Mouse (Mus musculus) ZHBTc4 (cell line): ENCODE measurements around the gene 9630041A04Rik.

Source experiments
- DNase-seq: peaks from one replicate; pipeline ENCODE4 v3.0.0-alpha.2; 2011; ENCODE audit warnings: low read depth, low spot score

The 9630041A04Rik gene

GRCm38 (mm10) chr9:101861596-101862471, at the start of gene 9630041A04Rik:
9630041A04Rik (plus strand) TSS chr9:101861841.
- DNase-seq = no peak

GRCm38 (mm10) chr9:101823896-101824295, 37.7 kb upstream of the 9630041A04Rik start:
- DNase-seq = no peak

GRCm38 (mm10) chr9:101825626-101826025, 36.0 kb upstream of the 9630041A04Rik start:
- no peak for DNase-seq

- no peak for DNase-seq
Observed at GRCm38 (mm10) chr9:101833619-101834018, 28.0 kb upstream of the 9630041A04Rik start.

DNA sequence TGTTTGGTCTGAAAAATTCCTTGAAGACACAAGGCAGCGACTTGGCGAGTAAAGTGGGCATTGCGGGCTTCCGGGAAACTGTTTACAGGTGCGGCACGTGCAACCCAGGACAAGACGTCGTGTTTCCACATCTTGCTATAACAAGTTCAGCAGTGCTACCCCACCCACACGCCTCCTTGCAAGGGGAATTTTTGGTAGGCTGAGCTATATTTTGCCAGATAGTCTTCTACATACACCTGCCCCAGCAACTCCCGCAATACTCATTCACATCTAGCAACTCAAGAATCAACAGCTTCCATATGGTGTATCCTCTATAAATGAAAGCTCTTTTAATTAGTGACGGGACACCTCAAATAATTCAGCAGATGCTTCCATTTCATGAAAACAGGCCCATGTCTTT, 20.5 kb upstream of the 9630041A04Rik start:
- no peak for DNase-seq

GRCm38 (mm10) chr9:101843893-101844292, 17.7 kb upstream of the 9630041A04Rik start:
- DNase-seq = no peak

GRCm38 (mm10) chr9:101845691-101846090, 15.9 kb upstream of the 9630041A04Rik start:
- no peak for DNase-seq

DNA sequence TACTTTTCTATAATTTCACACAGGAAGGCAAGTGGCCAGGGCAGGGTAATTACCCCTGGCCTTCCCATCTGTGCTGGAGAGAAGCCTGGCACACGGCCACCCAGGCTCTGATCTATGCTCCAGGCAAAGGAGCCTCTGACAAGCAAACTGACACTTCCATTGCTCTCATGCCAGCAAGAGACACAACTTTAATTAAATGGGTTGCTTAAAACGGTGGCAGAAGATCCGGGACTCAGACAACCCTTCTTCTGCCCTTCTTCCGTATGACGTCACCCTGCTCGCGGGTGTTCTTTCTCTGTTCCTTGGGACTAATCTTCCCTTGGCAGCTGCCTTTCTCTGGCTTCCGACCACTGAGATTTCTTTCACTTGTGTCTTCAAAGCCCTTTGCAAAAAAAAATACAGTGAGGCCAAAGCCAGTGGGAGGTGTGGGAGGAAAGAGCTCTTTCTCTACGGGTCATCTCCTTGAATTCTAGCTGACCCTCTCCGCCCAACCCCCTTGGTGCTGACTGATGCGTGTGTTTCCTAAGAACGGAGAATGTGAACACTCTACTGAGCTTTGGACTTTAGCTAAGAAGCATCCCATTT, 932 bp downstream of the 9630041A04Rik start:
- no peak for DNase-seq

- no peak for DNase-seq
Observed at GRCm38 (mm10) chr9:101863130-101863529, 1.5 kb downstream of the 9630041A04Rik start.

DNA sequence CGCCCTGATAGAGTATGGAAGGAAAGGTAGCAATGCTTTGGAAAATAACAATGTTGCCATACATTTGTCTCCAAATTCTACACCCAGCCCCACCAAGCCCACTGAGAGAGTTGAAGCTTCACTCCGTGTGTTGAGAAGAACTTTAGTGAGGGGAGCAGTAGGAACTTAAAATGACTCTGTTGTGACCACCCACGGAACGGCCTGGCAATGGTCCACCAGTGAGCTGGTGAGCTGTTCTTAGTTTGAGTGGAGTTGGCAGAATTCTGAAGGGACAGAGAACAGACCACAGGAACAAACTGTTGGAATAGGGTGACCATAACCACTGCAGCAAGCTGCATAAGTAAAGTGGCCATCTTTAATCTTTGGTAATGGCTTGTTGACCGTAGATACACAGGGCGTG, 7.0 kb downstream of the 9630041A04Rik start:
- no peak for DNase-seq

- DNase-seq = no peak
Observed at GRCm38 (mm10) chr9:101870034-101870433, 8.4 kb downstream of the 9630041A04Rik start.

GRCm38 (mm10) chr9:101875306-101875705, 13.7 kb downstream of the 9630041A04Rik start:
- no peak for DNase-seq

- DNase-seq = no peak
Observed at GRCm38 (mm10) chr9:101877109-101877987, 15.7 kb downstream of the 9630041A04Rik start.

GRCm38 (mm10) chr9:101883295-101883694, 21.7 kb downstream of the 9630041A04Rik start:
- DNase-seq = no peak

GRCm38 (mm10) chr9:101897851-101898250, 36.2 kb downstream of the 9630041A04Rik start:
- DNase-seq = no peak

DNA sequence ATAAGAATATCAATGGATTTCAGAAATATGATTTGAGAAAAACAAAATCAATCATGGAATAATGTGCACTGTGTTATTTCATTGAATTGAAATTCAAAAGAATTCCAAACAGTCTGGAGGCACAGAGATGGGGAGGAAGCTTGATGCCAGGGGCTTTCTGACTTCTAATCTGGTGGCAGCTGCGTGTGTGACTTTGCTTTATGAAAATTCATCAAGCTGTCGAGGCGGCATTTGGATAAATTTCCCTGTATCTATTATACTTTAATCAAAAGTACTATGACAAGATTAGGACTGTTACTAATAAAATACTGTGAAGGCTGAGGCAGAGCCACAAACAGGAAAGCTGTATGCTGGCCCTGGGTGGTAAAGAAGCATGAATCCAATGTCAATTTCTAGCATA, 41.8 kb downstream of the 9630041A04Rik start:
- DNase-seq = no peak

GRCm38 (mm10) chr9:101907747-101908255, 46.2 kb downstream of the 9630041A04Rik start:
- DNase-seq = no peak

DNA sequence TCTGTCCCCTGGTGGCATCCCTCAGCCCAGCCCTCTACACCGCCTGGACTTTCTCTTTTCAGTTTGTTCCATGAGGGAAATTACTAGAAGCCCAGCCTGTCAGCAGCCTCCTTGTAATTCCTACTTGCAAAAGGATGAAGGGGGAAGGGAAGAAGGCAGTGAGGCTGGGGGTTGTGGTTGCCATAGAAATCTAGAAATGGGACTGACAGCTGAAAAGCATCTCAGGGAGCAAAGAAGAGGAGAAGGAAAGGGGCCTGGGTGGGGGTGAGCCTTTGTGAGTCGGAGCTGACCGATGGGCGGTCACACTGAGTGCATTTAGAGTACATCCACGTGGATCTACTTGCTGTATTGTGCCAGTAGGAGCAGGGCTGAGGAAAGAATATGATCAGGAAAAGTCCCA, 47.2 kb downstream of the 9630041A04Rik start:
- DNase-seq = no peak

GRCm38 (mm10) chr9:101909491-101909890, 47.9 kb downstream of the 9630041A04Rik start:
- DNase-seq = no peak

DNA sequence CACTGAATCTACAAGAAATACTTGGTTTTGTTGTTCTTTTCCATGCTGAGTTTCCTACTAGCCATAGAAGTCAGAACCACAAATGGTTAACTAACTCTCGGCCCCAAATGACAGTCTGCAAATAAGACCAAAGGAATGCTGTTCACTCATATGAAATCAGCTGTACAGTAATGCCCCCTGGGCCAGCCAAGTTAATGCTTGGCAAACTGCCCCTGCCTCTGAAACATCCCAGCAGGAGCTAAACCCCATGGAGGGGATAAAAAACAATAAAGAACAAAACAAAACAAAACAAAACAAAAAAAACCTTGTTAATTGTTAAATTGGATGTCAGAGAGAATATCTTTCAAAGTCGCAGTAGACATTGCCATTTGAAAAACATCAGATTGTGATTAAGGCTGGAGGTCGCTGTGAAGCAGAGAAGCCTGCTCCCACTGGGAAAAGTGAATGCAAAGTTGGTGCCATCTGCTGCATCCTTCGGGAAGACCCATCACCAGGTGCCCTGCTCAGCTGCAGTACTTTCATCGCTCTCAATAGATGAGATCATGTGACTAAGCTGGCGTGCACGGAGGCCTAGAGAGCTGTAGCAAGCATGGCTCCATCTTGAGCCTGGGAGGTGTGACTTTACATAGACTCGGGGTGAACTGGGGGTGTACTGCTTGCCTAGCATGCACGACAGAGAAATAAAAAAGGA, 49.7 kb downstream of the 9630041A04Rik start:
- no peak for DNase-seq

GRCm38 (mm10) chr9:101915082-101915481, 53.4 kb downstream of the 9630041A04Rik start:
- no peak for DNase-seq
